Mouse (Mus musculus): ENCODE measurements around the gene Gabrg1. TPM values are rescaled to one million over a fixed set of nuclear protein-coding genes. Genes with fewer than 3 reads are reported as not detected.

Gene Gabrg1
- 23.4 and 29.6 TPM in 2 replicates for polyA plus RNA-seq (2015; fragmentation: Nextera tagmentation; extraction: Ambion mirVana)

GRCm38 (mm10) chr5:70842192-70843095 lies at the start of gene Gabrg1:
TSS of gene Gabrg1 (minus strand) at chr5:70842617.
- ATAC-seq = peak; percentile 95
- H3K9me3 ChIP-seq (replicated peaks; ENCODE audit: control insufficient read depth, low read length, poor library complexity, severe bottlenecking) = no peaks in the 10 kb centered on the region
- peak within 1 kb of the TSS; percentile 54 for H3K4me3 ChIP-seq (ENCODE audit: low read depth, low read length)
- H3K36me3 ChIP-seq (ENCODE audit: control insufficient read depth, insufficient read depth, low read length) = no peaks in the 10 kb centered on the region
- H3K9ac ChIP-seq (ENCODE audit: low read depth, low read length) = peak within 1 kb of the TSS; percentile 69
- WGBS = under 1% methylated on average over 19 of the region's 19 CpGs
- peaks cover 2% of the 10 kb centered on the region; the same call in 1 of the 2 replicates for H3K4me1 ChIP-seq (ENCODE audit: control insufficient read depth, insufficient read depth, low read length)
- peak within 1 kb of the TSS; percentile 76 for H3K4me2 ChIP-seq (ENCODE audit: low read length)
- no peaks in the 10 kb centered on the region for H3K27me3 ChIP-seq (ENCODE audit: control insufficient read depth, insufficient read depth, low read depth, low read length)
- peak within 1 kb of the TSS; percentile 90 for H3K27ac ChIP-seq (ENCODE audit: low read length)

DNA sequence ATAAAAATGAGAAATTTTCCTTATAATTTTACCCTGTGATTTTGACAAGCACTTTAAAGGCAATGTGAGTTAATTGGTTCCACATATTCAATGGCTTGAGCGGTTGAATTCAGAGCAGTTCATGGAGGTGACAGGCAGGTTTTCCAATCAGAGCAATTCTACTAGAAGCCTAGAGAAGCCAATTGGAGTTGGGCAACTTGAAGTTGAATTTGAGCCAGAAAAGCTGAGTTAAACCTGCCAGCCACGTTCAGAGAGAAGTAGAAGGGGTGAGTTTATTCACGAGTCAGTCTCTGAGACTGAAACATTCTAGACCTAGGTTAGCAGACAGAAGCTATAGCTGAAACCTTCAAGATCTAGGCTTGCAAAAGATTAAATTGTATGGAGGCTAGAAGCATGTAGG lies 41.6 kb upstream of the Gabrg1 start:
- H3K27me3 ChIP-seq (ENCODE audit: control insufficient read depth, insufficient read depth, low read depth, low read length) = no peaks in the 10 kb centered on the region
- ATAC-seq = no peak
- H3K4me3 ChIP-seq (ENCODE audit: low read depth, low read length) = no peak overlapping the region
- 86% methylated on average over 3 of the region's 3 CpGs for WGBS
- H3K36me3 ChIP-seq (ENCODE audit: control insufficient read depth, insufficient read depth, low read length) = no peaks in the 10 kb centered on the region
- no peaks in the 10 kb centered on the region for H3K9me3 ChIP-seq (replicated peaks; ENCODE audit: control insufficient read depth, low read length, poor library complexity, severe bottlenecking)
- no peak overlapping the region for H3K27ac ChIP-seq (ENCODE audit: low read length)
- no peak overlapping the region for H3K4me2 ChIP-seq (ENCODE audit: low read length)
- no peak overlapping the region for H3K9ac ChIP-seq (ENCODE audit: low read depth, low read length)
- H3K4me1 ChIP-seq (ENCODE audit: control insufficient read depth, insufficient read depth, low read length) = no peaks in the 10 kb centered on the region

- no peak overlapping the region for H3K4me2 ChIP-seq (ENCODE audit: low read length)
- H3K4me3 ChIP-seq (ENCODE audit: low read depth, low read length) = no peak overlapping the region
- no peaks in the 10 kb centered on the region for H3K36me3 ChIP-seq (ENCODE audit: control insufficient read depth, insufficient read depth, low read length)
- 34% methylated on average over 1 of the region's 1 CpGs for WGBS
- ATAC-seq = peak; percentile 75
- H3K9ac ChIP-seq (ENCODE audit: low read depth, low read length) = no peak overlapping the region
- H3K27me3 ChIP-seq (ENCODE audit: control insufficient read depth, insufficient read depth, low read depth, low read length) = no peaks in the 10 kb centered on the region
- no peaks in the 10 kb centered on the region for H3K9me3 ChIP-seq (replicated peaks; ENCODE audit: control insufficient read depth, low read length, poor library complexity, severe bottlenecking)
- no peak overlapping the region for H3K27ac ChIP-seq (ENCODE audit: low read length)
- no peaks in the 10 kb centered on the region for H3K4me1 ChIP-seq (ENCODE audit: control insufficient read depth, insufficient read depth, low read length)
Measured at GRCm38 (mm10) chr5:70870081-70870480, 27.7 kb upstream of the Gabrg1 start.

- Histone ChIP-seq H3K9me3 (replicated peaks; ENCODE audit: control insufficient read depth, low read length, poor library complexity, severe bottlenecking) (no peaks in the 10 kb centered on the region), H3K36me3 (ENCODE audit: control insufficient read depth, insufficient read depth, low read length) (no peaks in the 10 kb centered on the region), H3K27ac (ENCODE audit: low read length) (peak overlapping the region; percentile 90), H3K4me1 (ENCODE audit: control insufficient read depth, insufficient read depth, low read length) (peaks cover 2% of the 10 kb centered on the region; the same call in 1 of the 2 replicates), H3K4me3 (ENCODE audit: low read depth, low read length) (peak overlapping the region; percentile 54), H3K9ac (ENCODE audit: low read depth, low read length) (peak overlapping the region; percentile 69), H3K4me2 (ENCODE audit: low read length) (peak overlapping the region; percentile 76), H3K27me3 (ENCODE audit: control insufficient read depth, insufficient read depth, low read depth, low read length) (no peaks in the 10 kb centered on the region)
- ATAC-seq = peak; percentile 96
- 2% methylated on average over 11 of the region's 11 CpGs for WGBS
Measured at GRCm38 (mm10) chr5:70843096-70843734, 798 bp upstream of the Gabrg1 start.

DNA sequence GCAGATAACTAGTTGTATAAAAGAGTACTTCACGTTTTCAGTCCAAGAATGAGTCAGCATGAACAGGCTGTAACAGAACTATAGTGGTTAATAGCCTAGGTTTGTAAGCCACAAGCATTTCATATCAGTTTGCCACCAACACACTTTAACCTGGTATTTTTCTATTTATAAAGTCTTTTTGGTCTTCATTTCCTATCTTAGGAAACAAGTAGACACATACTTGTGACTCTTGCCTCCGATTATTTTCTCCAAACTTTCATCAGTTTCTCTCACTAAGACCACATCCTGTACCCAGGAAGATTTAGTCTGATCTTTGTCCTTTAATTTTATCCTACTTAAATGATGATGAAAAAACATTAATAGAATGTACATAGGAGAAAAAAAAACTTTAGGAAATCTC lies 23.7 kb downstream of the Gabrg1 start:
- Histone ChIP-seq H3K9ac (ENCODE audit: low read depth, low read length) (no peak overlapping the region), H3K27me3 (ENCODE audit: control insufficient read depth, insufficient read depth, low read depth, low read length) (no peaks in the 10 kb centered on the region), H3K9me3 (replicated peaks; ENCODE audit: control insufficient read depth, low read length, poor library complexity, severe bottlenecking) (no peaks in the 10 kb centered on the region), H3K36me3 (ENCODE audit: control insufficient read depth, insufficient read depth, low read length) (no peaks in the 10 kb centered on the region), H3K4me3 (ENCODE audit: low read depth, low read length) (no peak overlapping the region), H3K27ac (ENCODE audit: low read length) (no peak overlapping the region), H3K4me1 (ENCODE audit: control insufficient read depth, insufficient read depth, low read length) (no peaks in the 10 kb centered on the region), H3K4me2 (ENCODE audit: low read length) (no peak overlapping the region)
- no peak for ATAC-seq
- WGBS = 85% methylated on average over 2 of the region's 2 CpGs

DNA sequence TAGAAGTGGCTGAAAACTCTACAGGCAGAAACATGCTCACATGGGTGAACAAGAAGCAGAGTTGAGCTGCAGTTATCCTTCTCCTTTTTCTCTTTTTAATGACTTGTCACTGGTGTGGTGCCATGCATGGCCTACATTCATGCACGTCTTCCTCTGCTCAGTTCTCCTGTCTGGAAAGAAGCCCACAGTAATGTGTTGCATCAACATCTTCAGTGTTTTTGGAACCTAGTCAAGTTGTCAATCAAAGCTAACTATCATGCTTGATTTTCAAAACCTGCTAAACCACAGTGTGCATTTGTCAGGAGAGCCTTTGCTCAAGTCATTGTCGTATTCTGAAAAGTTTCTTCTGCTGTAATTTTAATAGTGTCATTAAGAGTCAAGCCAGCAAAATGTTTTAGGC lies 106.3 kb downstream of the Gabrg1 start:
- no peaks in the 10 kb centered on the region for H3K9me3 ChIP-seq (replicated peaks; ENCODE audit: control insufficient read depth, low read length, poor library complexity, severe bottlenecking)
- H3K36me3 ChIP-seq (ENCODE audit: control insufficient read depth, insufficient read depth, low read length) = no peaks in the 10 kb centered on the region
- H3K9ac ChIP-seq (ENCODE audit: low read depth, low read length) = no peak overlapping the region
- no peak overlapping the region for H3K27ac ChIP-seq (ENCODE audit: low read length)
- 95% methylated on average over 2 of the region's 2 CpGs for WGBS
- no peak overlapping the region for H3K4me3 ChIP-seq (ENCODE audit: low read depth, low read length)
- no peak overlapping the region for H3K4me2 ChIP-seq (ENCODE audit: low read length)
- H3K4me1 ChIP-seq (ENCODE audit: control insufficient read depth, insufficient read depth, low read length) = no peaks in the 10 kb centered on the region
- no peaks in the 10 kb centered on the region for H3K27me3 ChIP-seq (ENCODE audit: control insufficient read depth, insufficient read depth, low read depth, low read length)
- no peak for ATAC-seq

DNA sequence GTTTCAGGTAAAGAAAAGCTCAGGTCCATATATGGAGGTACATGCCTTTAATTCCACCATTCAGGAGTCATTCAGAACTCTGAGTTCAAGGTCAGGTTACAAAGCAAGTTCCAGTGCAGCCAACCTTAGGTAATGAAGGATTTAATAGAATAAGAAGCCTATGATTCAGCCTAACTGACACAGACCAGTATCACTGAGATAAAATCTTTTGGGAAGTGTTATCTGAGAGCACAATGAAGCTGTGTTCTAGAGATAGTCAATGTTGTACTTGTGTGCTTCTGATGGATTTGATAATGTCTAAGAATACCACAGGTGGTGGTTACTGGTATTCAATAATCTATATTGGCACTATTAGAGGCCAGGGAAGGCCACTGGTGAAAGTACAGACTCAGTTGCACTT lies 138.1 kb downstream of the Gabrg1 start:
- Histone ChIP-seq H3K4me3 (ENCODE audit: low read depth, low read length) (no peak overlapping the region), H3K27ac (ENCODE audit: low read length) (no peak overlapping the region), H3K4me1 (ENCODE audit: control insufficient read depth, insufficient read depth, low read length) (no peaks in the 10 kb centered on the region), H3K4me2 (ENCODE audit: low read length) (no peak overlapping the region), H3K9ac (ENCODE audit: low read depth, low read length) (no peak overlapping the region), H3K36me3 (ENCODE audit: control insufficient read depth, insufficient read depth, low read length) (no peaks in the 10 kb centered on the region), H3K9me3 (replicated peaks; ENCODE audit: control insufficient read depth, low read length, poor library complexity, severe bottlenecking) (no peaks in the 10 kb centered on the region), H3K27me3 (ENCODE audit: control insufficient read depth, insufficient read depth, low read depth, low read length) (no peaks in the 10 kb centered on the region)
- no peak for ATAC-seq
